Comparison of ENCODE assay signal across 9 mouse cellular contexts in the genomic region with DNA sequence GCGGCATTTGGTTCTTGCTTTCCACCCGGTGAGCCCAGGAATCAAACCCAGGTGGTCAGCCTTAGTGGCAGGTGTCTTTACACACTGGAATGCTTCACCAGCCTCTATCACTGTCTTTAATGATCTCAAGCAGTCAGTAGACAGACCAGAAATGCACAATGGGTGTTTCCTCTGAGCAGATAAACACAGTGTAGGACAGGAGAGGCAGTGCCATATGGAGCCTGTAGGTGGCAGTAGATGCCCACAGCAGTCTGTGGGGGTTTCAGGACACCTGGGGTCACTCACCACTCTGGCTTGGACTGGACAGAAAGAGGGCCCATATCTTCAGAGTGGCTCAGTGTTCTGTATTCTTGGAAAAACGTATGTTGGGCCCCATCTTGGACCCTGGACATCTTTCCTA.
DNase-seq lines count a peak whose midpoint lies in the region; ATAC-seq and TF ChIP-seq lines count a peak whose summit lies in the region.
"Had no signal": no experiment of that assay in that cellular context is flagged by ENCODE, and none has a peak within 500 bp of the region (broad histone marks: within the 10 kb centered on the region; RNA-seq: fewer than 3 reads in every experiment).

No protein-coding gene starts in this region.

- H3K36me3 ChIP-seq in midbrain, embryonic 11.5 days (ENCODE audit: control insufficient read depth, insufficient read depth, low read length): no peaks in the 10 kb centered on the region
- no peaks in the 10 kb centered on the region for H3K36me3 ChIP-seq in midbrain, embryonic 15.5 days (replicated peaks)
- no peaks in the 10 kb centered on the region for H3K36me3 ChIP-seq in limb, embryonic 10.5 days
- H3K36me3 ChIP-seq in stomach, postnatal 0 days (ENCODE audit: control insufficient read depth, insufficient read depth, low read length): no peaks in the 10 kb centered on the region

- no peak overlapping the region for H3K9ac ChIP-seq in midbrain, embryonic 11.5 days (ENCODE audit: low read length)
- no peak overlapping the region for H3K9ac ChIP-seq in midbrain, embryonic 15.5 days
- no peak overlapping the region for H3K9ac ChIP-seq in stomach, postnatal 0 days (ENCODE audit: low read length)

- DNase-seq in midbrain, embryonic 11.5 days (ENCODE audit: low spot score, missing footprints): peak; percentile 89
- DNase-seq in adrenal gland, adult 2 months: peak; percentile 36
- peak; percentile 60 for DNase-seq in embryo, embryonic 11 days
- DNase-seq in heart, postnatal 25 days (ENCODE audit: low spot score): peak; percentile 30
- peak; percentile 76 for DNase-seq in limb, embryonic 10.5 days (ENCODE audit: low spot score)
- DNase-seq in stomach, postnatal 0 days (ENCODE audit: low spot score): peak; percentile 27
- no peak for DNase-seq in urinary bladder, postnatal 25 days (ENCODE audit: low spot score)

- no peak overlapping the region for H3K27ac ChIP-seq in midbrain, embryonic 11.5 days (ENCODE audit: low read depth, low read length)
- no peak overlapping the region for H3K27ac ChIP-seq in midbrain, embryonic 15.5 days
- no peak overlapping the region for H3K27ac ChIP-seq in limb, embryonic 10.5 days
- H3K27ac ChIP-seq in stomach, postnatal 0 days (replicated peaks): no peak overlapping the region

- TF ChIP-seq EP300 in stomach, postnatal 0 days (optimal IDR thresholded peaks at IDR 0.05): no peak

- intact Hi-C loops in heart, postnatal 25 days (cut with DNase I): loop anchor here (1.0 to 5.0 kb wide), 3 partner anchors 132 to 467 kb away; partner anchors contain the start of gene Ngf

- H3K9me3 ChIP-seq in midbrain, embryonic 11.5 days (ENCODE audit: control insufficient read depth, low read length): no peaks in the 10 kb centered on the region
- H3K9me3 ChIP-seq in midbrain, embryonic 15.5 days: no peaks in the 10 kb centered on the region
- H3K9me3 ChIP-seq in limb, embryonic 10.5 days (replicated peaks): no peaks in the 10 kb centered on the region
- H3K9me3 ChIP-seq in stomach, postnatal 0 days (ENCODE audit: control insufficient read depth, low read length): no peaks in the 10 kb centered on the region

- TF ChIP-seq CTCF in stomach, postnatal 0 days (IDR thresholded peaks at IDR 0.05; ENCODE audit: low read depth): peak; percentile 86

- H3K27me3 ChIP-seq in midbrain, embryonic 11.5 days (ENCODE audit: control insufficient read depth, insufficient read depth, low read length): peaks cover 12% of the 10 kb centered on the region
- 0 out of 2 replicates have a peak, but pooled peaks cover 10% of the 10 kb centered on the region for H3K27me3 ChIP-seq in midbrain, embryonic 15.5 days (replicated peaks)
- H3K27me3 ChIP-seq in limb, embryonic 10.5 days (ENCODE audit: low read depth, poor library complexity, severe bottlenecking): no peaks in the 10 kb centered on the region
- no peaks in the 10 kb centered on the region for H3K27me3 ChIP-seq in stomach, postnatal 0 days (ENCODE audit: control insufficient read depth, insufficient read depth, low read length)
- H3K27me3 ChIP-seq: megakaryocyte, embryonic 14.5 days had no signal

- no peak overlapping the region for H3K4me2 ChIP-seq in midbrain, embryonic 11.5 days
- H3K4me2 ChIP-seq in midbrain, embryonic 15.5 days: no peak overlapping the region
- no peak overlapping the region for H3K4me2 ChIP-seq in stomach, postnatal 0 days (replicated peaks; ENCODE audit: low read depth)

- WGBS in midbrain, embryonic 11.5 days: 84% methylated on average over 3 of the region's 3 CpGs
- 81% methylated on average over 3 of the region's 3 CpGs for WGBS in midbrain, embryonic 15.5 days
- 81% methylated on average over 3 of the region's 3 CpGs for WGBS in limb, embryonic 10.5 days
- WGBS in stomach, postnatal 0 days: 75% methylated on average over 3 of the region's 3 CpGs

- no peaks in the 10 kb centered on the region for H3K4me1 ChIP-seq in midbrain, embryonic 11.5 days (ENCODE audit: control insufficient read depth, insufficient read depth, low read length)
- H3K4me1 ChIP-seq in midbrain, embryonic 15.5 days: no peaks in the 10 kb centered on the region
- H3K4me1 ChIP-seq in limb, embryonic 10.5 days: peaks cover 9% of the 10 kb centered on the region
- no peaks in the 10 kb centered on the region for H3K4me1 ChIP-seq in stomach, postnatal 0 days (replicated peaks; ENCODE audit: control insufficient read depth, insufficient read depth)
- H3K4me1 ChIP-seq: megakaryocyte, embryonic 14.5 days had no signal

- no peak for ATAC-seq in midbrain, embryonic 11.5 days (ENCODE audit: low FRiP score)
- ATAC-seq in midbrain, embryonic 15.5 days (replicated peaks): no peak
- 0 out of 2 replicates have a peak, but pooled peaks have one; percentile 51 for ATAC-seq in stomach, postnatal 0 days (ENCODE audit: low FRiP score, low TSS enrichment)

- no peak overlapping the region for H3K4me3 ChIP-seq in midbrain, embryonic 11.5 days (ENCODE audit: low read depth, low read length)
- no peak overlapping the region for H3K4me3 ChIP-seq in midbrain, embryonic 15.5 days
- H3K4me3 ChIP-seq in limb, embryonic 10.5 days: no peak overlapping the region
- no peak overlapping the region for H3K4me3 ChIP-seq in stomach, postnatal 0 days (ENCODE audit: low read depth, low read length)
- H3K4me3 ChIP-seq: megakaryocyte, embryonic 14.5 days had no signal
